Mouse (Mus musculus) frontal cortex, postnatal 36 days (tissue): ENCODE measurements at regions not wholly inside any gene's neighbourhood (a gene's known extent, or its start where the extent isn't known, plus 50 kb on each side); places are given as distances from the start of the nearest gene placed in this dataset.

ENCODE experiments used
- DNase-seq, 2 experiments: peaks; one replicate each; pipeline ENCODE4 v3.0.0; 2022; ENCODE audit warnings: low spot score in 2 of 2

GRCm38 (mm10) chr11:22692281-22692857 is 168.4 kb downstream of the B3gnt2 start:
- no peak for DNase-seq

GRCm38 (mm10) chr11:22692941-22693341 is 167.8 kb downstream of the B3gnt2 start:
- DNase-seq = no peak

- no peak for DNase-seq
These were observed 167.4 kb downstream of the B3gnt2 start for GRCm38 (mm10) chr11:22693376-22693775.

- DNase-seq = no peak
These were observed 166.8 kb downstream of the B3gnt2 start for GRCm38 (mm10) chr11:22693984-22694383.

GRCm38 (mm10) chr11:22694829-22695228 is 165.9 kb downstream of the B3gnt2 start:
- DNase-seq = no peak

GRCm38 (mm10) chr11:22695237-22695636 is 165.5 kb downstream of the B3gnt2 start:
- DNase-seq = no peak

- DNase-seq = peak; percentile 23 to 31
These were observed 162.5 kb downstream of the B3gnt2 start for GRCm38 (mm10) chr11:22698057-22698941.

GRCm38 (mm10) chr11:22706082-22706481 is 154.7 kb downstream of the B3gnt2 start:
- DNase-seq = no peak
